Mouse (Mus musculus) cerebellum, adult 9-11 months (tissue): ENCODE data around the gene Gtf2h1.

Experiments
- DNase-seq: peaks from one replicate; pipeline ENCODE4 v3.0.0; 2022

Gene Gtf2h1

DNA sequence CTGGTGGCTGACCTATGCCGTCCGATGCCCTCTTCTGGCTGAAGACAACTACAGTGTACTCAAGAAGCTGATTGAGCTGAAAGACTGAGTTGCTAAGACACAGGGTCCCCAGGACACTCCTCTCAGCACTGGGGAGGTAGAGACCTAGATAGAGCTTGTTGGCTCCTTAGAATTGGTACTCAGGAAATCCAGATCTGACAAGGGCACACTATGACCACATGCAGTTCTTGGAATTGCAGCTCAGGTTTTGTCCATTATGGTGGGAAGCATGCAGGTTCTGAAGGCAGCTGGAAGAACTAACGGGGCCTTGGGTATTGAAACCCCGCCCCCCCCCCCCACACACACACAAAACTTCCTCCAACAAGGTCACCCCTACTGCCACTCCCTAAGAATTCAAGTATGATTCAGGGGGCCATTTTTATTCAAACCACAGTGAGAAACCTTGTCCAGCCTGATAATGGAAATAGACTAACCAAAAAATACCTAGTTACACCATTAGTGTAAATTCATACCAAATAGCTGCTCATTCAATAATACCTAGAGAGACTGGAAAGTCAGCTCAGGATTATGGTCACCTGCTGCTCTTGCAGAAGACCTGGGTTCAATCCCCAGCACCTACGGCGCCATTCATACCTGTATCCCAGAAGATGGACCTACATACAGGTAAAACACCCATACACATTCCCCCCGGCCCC lies 60.1 kb downstream of the Gtf2h1 start:
- no peak for DNase-seq

DNA sequence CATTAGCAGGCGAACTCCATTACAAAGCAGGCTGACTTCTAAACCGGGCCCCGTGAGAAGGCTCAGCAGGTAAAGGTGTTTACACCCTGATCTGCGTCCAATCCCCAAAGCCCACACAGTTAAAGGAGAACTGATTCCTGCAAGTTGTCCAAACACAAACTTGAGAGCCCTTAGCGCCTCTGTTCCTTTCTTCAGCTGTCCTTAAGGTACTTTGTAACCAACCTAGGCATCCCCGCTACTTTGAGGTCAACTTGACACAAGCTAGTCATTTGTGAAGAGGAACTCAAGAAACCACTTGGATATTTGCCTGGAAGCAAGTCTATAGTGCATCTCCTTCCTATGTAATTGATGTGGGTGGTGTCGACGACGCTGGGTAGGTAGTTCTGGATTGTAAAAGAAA lies 61.5 kb downstream of the Gtf2h1 start:
- no peak for DNase-seq

DNA sequence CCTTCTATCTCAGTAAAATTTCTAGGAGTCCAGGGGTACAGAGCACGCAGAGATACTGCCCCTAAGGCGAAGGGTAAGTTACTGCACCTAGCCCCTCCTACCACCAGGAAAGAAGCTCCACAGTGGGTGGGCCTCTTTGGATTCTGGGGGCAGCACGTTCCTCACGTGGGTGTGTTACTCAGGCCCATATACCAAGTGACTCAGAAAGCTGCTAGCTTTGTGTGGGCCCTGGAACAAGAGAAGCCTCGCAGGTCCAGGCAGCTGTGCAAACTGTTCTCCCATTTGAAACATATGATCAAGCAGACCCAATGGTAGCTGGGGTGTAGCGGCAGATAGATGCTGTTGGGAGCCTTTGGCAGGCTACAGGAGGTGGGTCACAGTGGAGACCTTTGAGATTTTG lies 63.1 kb downstream of the Gtf2h1 start:
- no peak for DNase-seq

DNA sequence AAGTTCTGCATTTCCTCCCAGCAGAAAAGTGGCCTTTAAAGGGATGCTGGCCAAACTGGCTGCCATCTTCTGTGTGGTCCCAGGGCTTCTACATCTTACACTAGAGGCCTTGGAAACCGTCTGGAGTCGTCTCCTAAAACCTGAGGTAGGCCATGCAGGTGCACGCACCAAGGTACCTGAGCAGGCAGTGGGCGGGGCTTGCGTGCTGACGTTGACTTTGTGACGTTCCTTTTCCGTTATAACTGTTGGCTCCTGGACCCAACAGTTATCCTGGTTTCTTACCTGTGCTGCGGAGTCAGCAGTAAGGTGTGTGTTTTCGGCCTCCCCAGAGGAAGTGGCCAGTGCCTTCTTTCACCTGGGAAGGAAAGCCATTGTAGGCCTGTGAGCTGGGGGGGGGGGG lies 65.1 kb downstream of the Gtf2h1 start, which contains the start of gene Ldhc:
Gene Ldhc, plus strand, starts transcription at position 208 of the 400 bp plus-strand sequence.
- no peak for DNase-seq

DNA sequence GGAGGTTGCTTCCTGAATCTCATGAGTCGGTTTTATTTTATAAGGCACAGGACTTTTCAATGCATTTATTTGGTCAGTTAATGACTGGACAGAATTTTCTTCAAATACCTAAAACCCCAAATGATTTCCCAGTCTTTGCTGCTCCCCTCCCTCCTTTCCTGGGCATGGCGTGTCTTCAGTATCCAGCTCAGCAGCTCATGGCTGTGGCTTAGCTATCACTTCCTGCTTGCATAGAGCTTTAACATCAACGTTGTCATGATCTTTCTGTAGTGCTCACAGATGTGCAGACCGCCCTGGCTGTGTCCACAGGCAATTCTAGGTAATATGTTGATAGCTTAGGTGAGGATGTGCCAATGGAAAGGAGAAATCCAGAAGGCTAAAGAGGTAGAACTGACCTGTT lies 76.1 kb downstream of the Gtf2h1 start:
- DNase-seq = no peak
